Mouse (Mus musculus): Measurements from ENCODE around the gene Hspa12a. TPM values are rescaled to one million over a fixed set of nuclear protein-coding genes. Genes with fewer than 3 reads are reported as not detected.

Gene Hspa12a
- total and polyA plus RNA-seq, 2 experiments = 1.0 to 1.1 TPM

DNA sequence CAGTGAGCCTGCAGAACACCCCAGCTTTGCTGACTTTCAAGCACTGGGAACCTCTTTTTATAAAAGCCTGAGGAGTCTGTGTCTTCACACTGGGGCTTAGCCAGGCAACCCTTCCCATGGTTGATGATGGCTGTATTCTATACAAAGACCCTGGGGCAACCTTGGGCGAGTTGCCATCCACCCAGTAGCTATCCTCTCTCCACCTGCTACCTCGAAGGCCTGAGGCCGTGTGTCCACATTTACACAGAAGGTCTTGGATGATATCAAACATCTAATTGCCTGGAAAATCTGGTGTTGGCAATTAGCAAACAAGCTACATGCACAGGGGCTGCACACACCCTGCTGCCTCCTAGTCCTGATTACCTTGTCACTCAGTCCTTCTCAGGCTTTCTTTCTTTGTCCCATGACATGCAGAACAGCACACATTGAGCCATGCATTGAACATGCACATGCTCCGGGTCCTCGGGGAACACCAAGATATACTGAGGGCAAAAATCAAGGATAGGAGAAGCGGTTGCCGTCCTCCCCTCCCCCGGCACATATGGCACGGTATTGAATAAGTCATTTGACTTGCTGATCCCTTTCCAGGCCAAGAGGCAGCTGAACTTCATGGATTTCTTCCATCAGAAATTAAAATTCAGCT, 112.1 kb downstream of the Hspa12a start:
- no peaks in the 10 kb centered on the region for H3K36me3 ChIP-seq (ENCODE audit: control insufficient read depth, insufficient read depth, low read length)
- 94% methylated on average over 9 of the region's 9 CpGs for WGBS
- H3K9ac ChIP-seq (ENCODE audit: low read depth, low read length) = no peak overlapping the region
- no peak overlapping the region for H3K4me3 ChIP-seq (ENCODE audit: insufficient read depth, low read depth, low read length)
- H3K4me1 ChIP-seq (ENCODE audit: control insufficient read depth, insufficient read depth, low read length) = no peaks in the 10 kb centered on the region
- no peak for TF ChIP-seq CTCF (IDR thresholded peaks at IDR 0.05; ENCODE audit: low read depth, low read length)
- no peak for TF ChIP-seq POLR2A (IDR thresholded peaks at IDR 0.05; ENCODE audit: extremely low read depth, insufficient read depth, low read length)
- no peaks in the 10 kb centered on the region for H3K27me3 ChIP-seq (ENCODE audit: control insufficient read depth, insufficient read depth, low read length)
- H3K79me2 ChIP-seq (ENCODE audit: control insufficient read depth, insufficient read depth, low read length) = no peaks in the 10 kb centered on the region
- DNase-seq (ENCODE audit: extremely low read depth, low read depth, low spot score) = no peak
- no peak overlapping the region for H3K27ac ChIP-seq (replicated peaks; ENCODE audit: insufficient read depth, low read depth, low read length)

- TF ChIP-seq POLR2A (IDR thresholded peaks at IDR 0.05; ENCODE audit: extremely low read depth, insufficient read depth, low read length) (no peak), CTCF (IDR thresholded peaks at IDR 0.05; ENCODE audit: low read depth, low read length) (no peak)
- Histone ChIP-seq H3K79me2 (ENCODE audit: control insufficient read depth, insufficient read depth, low read length) (no peaks in the 10 kb centered on the region), H3K27ac (replicated peaks; ENCODE audit: insufficient read depth, low read depth, low read length) (no peak overlapping the region), H3K27me3 (ENCODE audit: control insufficient read depth, insufficient read depth, low read length) (no peaks in the 10 kb centered on the region), H3K9ac (ENCODE audit: low read depth, low read length) (no peak overlapping the region), H3K4me3 (ENCODE audit: insufficient read depth, low read depth, low read length) (no peak overlapping the region), H3K36me3 (ENCODE audit: control insufficient read depth, insufficient read depth, low read length) (no peaks in the 10 kb centered on the region), H3K4me1 (ENCODE audit: control insufficient read depth, insufficient read depth, low read length) (no peaks in the 10 kb centered on the region)
- DNase-seq (ENCODE audit: extremely low read depth, low read depth, low spot score) = no peak
- WGBS = 93% methylated on average over 7 of the region's 7 CpGs
Observed at GRCm38 (mm10) chr19:58830182-58830581, 113.3 kb downstream of the Hspa12a start.

GRCm38 (mm10) chr19:58829575-58829974, 113.9 kb downstream of the Hspa12a start:
- Histone ChIP-seq H3K4me1 (ENCODE audit: control insufficient read depth, insufficient read depth, low read length) (no peaks in the 10 kb centered on the region), H3K4me3 (ENCODE audit: insufficient read depth, low read depth, low read length) (no peak overlapping the region), H3K9ac (ENCODE audit: low read depth, low read length) (no peak overlapping the region), H3K79me2 (ENCODE audit: control insufficient read depth, insufficient read depth, low read length) (no peaks in the 10 kb centered on the region), H3K27ac (replicated peaks; ENCODE audit: insufficient read depth, low read depth, low read length) (no peak overlapping the region), H3K27me3 (ENCODE audit: control insufficient read depth, insufficient read depth, low read length) (no peaks in the 10 kb centered on the region), H3K36me3 (ENCODE audit: control insufficient read depth, insufficient read depth, low read length) (no peaks in the 10 kb centered on the region)
- DNase-seq (ENCODE audit: extremely low read depth, low read depth, low spot score) = no peak
- TF ChIP-seq POLR2A (IDR thresholded peaks at IDR 0.05; ENCODE audit: extremely low read depth, insufficient read depth, low read length) (no peak), CTCF (IDR thresholded peaks at IDR 0.05; ENCODE audit: low read depth, low read length) (no peak)
- 70% methylated on average over 5 of the region's 5 CpGs for WGBS

GRCm38 (mm10) chr19:58827656-58828055, 115.8 kb downstream of the Hspa12a start:
- Histone ChIP-seq H3K4me1 (ENCODE audit: control insufficient read depth, insufficient read depth, low read length) (no peaks in the 10 kb centered on the region), H3K79me2 (ENCODE audit: control insufficient read depth, insufficient read depth, low read length) (no peaks in the 10 kb centered on the region), H3K36me3 (ENCODE audit: control insufficient read depth, insufficient read depth, low read length) (no peaks in the 10 kb centered on the region), H3K9ac (ENCODE audit: low read depth, low read length) (no peak overlapping the region), H3K4me3 (ENCODE audit: insufficient read depth, low read depth, low read length) (no peak overlapping the region), H3K27me3 (ENCODE audit: control insufficient read depth, insufficient read depth, low read length) (no peaks in the 10 kb centered on the region), H3K27ac (replicated peaks; ENCODE audit: insufficient read depth, low read depth, low read length) (no peak overlapping the region)
- WGBS = 74% methylated on average over 7 of the region's 7 CpGs
- no peak for DNase-seq (ENCODE audit: extremely low read depth, low read depth, low spot score)
- TF ChIP-seq CTCF (IDR thresholded peaks at IDR 0.05; ENCODE audit: low read depth, low read length) = no peak
- no peak for TF ChIP-seq POLR2A (IDR thresholded peaks at IDR 0.05; ENCODE audit: extremely low read depth, insufficient read depth, low read length)

DNA sequence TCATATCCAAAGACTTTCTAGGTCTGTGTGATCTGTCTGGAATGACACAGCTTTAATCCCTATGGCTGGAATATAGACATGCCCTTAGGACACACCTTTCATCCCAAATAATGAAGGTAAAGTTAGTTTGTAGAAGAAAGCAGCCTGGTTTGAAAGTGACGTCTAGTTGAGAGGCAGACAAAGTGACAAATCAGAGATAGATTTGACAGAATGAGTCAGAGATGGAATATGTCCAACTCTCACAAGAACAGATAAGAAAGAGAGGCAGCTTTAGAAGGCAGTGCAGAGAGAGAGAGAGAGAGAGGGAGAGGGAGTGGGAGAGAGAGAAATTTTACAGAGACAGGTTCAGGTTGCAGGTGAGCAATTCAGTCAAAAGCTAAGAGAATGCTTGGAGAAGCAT, 119.1 kb downstream of the Hspa12a start:
- Histone ChIP-seq H3K9ac (ENCODE audit: low read depth, low read length) (no peak overlapping the region), H3K4me3 (ENCODE audit: insufficient read depth, low read depth, low read length) (no peak overlapping the region), H3K4me1 (ENCODE audit: control insufficient read depth, insufficient read depth, low read length) (no peaks in the 10 kb centered on the region), H3K27me3 (ENCODE audit: control insufficient read depth, insufficient read depth, low read length) (no peaks in the 10 kb centered on the region), H3K27ac (replicated peaks; ENCODE audit: insufficient read depth, low read depth, low read length) (no peak overlapping the region), H3K79me2 (ENCODE audit: control insufficient read depth, insufficient read depth, low read length) (no peaks in the 10 kb centered on the region), H3K36me3 (ENCODE audit: control insufficient read depth, insufficient read depth, low read length) (no peaks in the 10 kb centered on the region)
- no peak for DNase-seq (ENCODE audit: extremely low read depth, low read depth, low spot score)
- 66% methylated on average over 1 of the region's 1 CpGs for WGBS
- no peak for TF ChIP-seq CTCF (IDR thresholded peaks at IDR 0.05; ENCODE audit: low read depth, low read length)
- TF ChIP-seq POLR2A (IDR thresholded peaks at IDR 0.05; ENCODE audit: extremely low read depth, insufficient read depth, low read length) = no peak

- TF ChIP-seq POLR2A (IDR thresholded peaks at IDR 0.05; ENCODE audit: extremely low read depth, insufficient read depth, low read length) = no peak
- TF ChIP-seq CTCF (IDR thresholded peaks at IDR 0.05; ENCODE audit: low read depth, low read length) = no peak
- H3K36me3 ChIP-seq (ENCODE audit: control insufficient read depth, insufficient read depth, low read length) = no peaks in the 10 kb centered on the region
- H3K4me3 ChIP-seq (ENCODE audit: insufficient read depth, low read depth, low read length) = no peak overlapping the region
- H3K79me2 ChIP-seq (ENCODE audit: control insufficient read depth, insufficient read depth, low read length) = no peaks in the 10 kb centered on the region
- WGBS = 94% methylated on average over 3 of the region's 3 CpGs
- H3K9ac ChIP-seq (ENCODE audit: low read depth, low read length) = no peak overlapping the region
- no peaks in the 10 kb centered on the region for H3K27me3 ChIP-seq (ENCODE audit: control insufficient read depth, insufficient read depth, low read length)
- no peak for DNase-seq (ENCODE audit: extremely low read depth, low read depth, low spot score)
- no peak overlapping the region for H3K27ac ChIP-seq (replicated peaks; ENCODE audit: insufficient read depth, low read depth, low read length)
- H3K4me1 ChIP-seq (ENCODE audit: control insufficient read depth, insufficient read depth, low read length) = no peaks in the 10 kb centered on the region
Observed at GRCm38 (mm10) chr19:58823301-58823700, 120.2 kb downstream of the Hspa12a start.
